Mouse (Mus musculus) brain, embryonic 18.5 days (tissue): ENCODE measurements around the gene Rimbp3.
"Not testable (repeated sequence)": the region's sequence is repeated elsewhere in the genome, so short reads cannot be mapped to it uniquely, and the experiment has no call there.

Experiments
- DNase-seq: peaks from one replicate; pipeline ENCODE4 v3.0.0-alpha.2; 2012; ENCODE audit warnings: low read depth, low spot score

Gene Rimbp3

DNA sequence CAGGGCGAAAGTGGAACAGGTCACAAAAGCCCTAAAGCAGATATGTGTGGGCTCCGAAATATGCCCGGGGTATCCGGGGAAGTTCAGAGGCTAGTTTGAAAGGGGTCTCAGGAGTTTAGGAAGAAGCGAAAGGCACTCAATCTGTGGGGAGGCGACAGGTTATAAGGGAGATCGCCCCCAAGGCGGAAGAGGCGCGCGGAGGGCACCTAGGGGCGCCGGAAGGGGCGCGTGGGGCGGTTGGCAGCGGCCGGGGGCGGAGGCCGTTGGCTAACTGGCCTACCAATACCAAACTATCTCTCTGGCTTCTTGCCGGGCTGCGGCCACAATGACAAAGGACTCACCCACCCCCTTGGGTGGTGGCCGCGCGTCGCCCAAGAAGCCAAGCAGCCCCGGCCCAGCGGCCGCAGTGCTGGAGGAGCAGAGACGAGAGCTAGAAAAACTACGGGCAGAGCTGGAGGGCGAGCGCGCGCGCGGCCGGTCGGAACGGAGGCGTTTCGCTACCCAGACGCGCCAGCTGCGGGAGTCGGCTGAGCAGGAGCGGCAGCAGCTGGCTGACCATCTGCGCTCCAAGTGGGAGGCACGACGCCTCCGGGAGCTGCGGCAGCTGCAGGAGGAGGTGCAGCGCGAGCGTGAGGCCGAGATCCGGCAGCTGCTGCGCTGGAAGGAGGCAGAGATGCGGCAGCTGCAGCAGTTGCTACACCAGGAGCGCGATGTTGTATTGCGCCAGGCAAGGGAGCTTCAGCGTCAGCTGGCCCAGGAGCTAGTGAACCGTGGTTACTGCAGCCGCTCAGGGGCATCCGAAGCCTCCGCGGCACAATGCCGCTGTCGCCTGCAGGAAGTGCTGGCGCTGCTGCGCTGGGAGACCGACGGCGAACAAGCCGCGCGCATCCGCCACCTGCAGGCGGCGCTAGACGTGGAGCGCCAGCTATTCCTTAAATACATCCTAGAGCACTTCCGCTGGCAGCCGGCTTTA is at the start of gene Rimbp3:
Gene Rimbp3 (plus strand): TSS at position 215 of the 973 bp plus-strand sequence.
- DNase-seq, result no peak

DNA sequence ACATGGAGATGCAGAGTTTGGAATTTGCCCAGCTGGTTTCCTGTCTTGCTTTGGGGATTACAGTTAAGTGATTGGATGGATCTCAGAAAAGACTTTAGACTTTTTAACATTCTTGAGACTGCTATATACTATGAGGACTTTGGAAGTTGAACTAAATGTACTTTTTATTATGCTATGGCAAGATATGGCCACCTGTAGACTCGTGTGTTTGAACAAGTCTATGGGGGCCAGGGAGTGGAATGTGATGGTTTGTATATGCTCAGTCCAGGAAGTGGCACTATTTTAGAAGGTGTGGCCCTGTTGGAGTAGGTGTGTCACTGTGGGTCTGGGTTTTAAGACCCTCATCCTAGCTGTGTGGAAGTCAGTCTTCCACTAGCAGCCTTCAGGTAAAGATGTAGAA is 42.9 kb upstream of the Rimbp3 start:
- DNase-seq, result not testable (repeated sequence)

GRCm38 (mm10) chr16:17167179-17167578 is 41.2 kb upstream of the Rimbp3 start:
- no peak for DNase-seq

DNA sequence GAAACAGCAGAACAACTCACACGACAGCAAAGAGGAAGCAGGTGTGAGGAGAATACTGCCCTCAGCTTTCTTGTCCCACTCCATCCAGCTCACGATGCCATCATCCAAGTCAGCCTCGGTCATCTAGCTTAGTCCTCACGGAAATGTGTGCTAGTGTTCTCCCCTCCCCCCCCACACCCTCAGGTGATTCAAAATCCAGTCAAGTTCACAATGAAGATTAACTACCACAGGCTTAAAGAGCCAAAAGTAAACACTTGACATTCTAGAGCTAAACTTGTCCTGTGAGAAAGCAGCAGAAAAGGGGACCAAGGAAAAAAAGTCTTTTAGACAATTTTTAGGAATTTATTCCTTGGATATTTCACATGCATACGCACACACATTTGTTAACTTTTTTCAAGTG is 40.4 kb upstream of the Rimbp3 start:
- DNase-seq, result no peak

DNA sequence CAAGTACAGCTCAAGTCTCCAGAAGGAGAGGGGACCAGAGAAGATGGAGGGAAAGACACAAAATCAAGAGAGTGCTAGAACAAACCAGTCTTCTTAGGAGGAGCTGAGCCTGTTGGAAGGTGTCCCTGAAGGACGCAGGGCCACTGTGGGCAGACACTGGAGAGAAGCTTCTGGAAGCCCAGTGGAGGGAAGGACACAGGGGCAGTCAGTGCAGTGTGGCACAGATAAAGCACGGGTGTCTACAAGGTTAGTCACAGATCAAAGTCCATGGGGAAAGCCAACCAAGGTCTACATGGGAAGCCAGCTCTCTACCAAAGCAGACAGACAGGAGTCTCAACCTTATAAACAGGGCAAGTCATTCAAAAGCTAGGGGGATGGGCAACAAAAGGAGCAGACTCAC is 32.6 kb upstream of the Rimbp3 start:
- DNase-seq, result no peak

DNA sequence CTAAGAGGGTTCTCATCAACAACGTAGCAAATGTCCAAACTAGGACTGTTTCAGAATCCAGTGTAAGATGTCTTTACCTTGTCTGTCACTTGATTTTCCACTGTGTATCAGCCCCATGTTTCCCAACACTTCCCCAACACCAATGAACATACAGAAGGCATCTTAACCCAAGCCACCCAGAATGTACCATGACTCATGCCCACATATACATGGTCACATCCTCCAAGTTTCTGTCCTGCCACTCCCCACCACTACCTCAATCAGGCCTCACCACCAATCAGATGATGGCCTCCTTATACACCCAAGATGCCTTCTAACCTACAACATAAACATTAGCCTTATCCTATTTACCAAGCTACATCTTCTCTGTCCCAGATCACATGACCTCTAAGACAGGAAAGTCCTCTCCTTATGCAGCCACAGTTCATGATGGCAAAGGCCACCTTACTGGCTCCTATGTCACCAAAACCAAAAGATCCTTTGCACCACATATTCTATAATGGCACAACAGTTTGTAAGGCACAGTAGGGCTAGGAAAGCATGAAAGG is 30.7 kb upstream of the Rimbp3 start:
- DNase-seq, result no peak

DNA sequence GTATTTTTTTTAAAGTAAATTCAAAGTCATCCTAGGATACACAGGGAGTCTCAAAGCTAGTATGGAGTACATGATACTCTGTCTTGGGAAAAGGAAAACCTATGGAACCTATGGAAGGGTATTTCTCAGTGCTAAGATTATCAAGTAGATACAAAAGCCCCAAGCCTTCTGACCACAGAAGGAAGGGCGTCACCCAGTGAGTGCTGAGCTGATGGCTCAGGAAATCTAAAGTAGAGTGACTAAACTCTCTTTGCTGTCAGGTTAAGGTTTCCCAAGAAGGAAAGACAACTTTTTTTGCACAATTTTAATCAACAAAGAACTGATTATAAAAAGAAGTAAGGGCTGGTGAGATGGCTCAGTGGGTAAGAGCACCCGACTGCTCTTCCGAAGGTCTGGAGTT is 28.7 kb upstream of the Rimbp3 start:
- DNase-seq, result no peak

DNA sequence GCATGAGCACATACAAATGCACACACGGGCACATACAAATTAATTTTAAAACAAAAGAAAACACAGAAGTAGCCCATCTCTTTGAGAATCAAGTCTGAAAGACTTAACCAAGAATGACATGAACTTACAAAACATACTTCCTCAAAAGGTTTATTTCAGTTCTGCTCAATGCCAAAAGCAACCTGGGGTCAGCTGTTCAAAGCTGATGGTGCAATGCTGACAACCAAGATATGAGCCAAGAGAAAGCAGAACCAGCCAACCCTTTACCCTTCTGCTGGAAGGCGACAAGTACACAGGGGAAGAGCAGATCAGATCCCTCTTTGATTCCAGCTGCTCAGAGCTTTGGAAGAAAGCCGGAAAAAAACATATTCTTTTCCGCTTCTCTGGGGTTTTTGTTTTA is 27.0 kb upstream of the Rimbp3 start:
- DNase-seq, result no peak

- DNase-seq, result no peak
Observed at GRCm38 (mm10) chr16:17182136-17182535, 26.3 kb upstream of the Rimbp3 start.

DNA sequence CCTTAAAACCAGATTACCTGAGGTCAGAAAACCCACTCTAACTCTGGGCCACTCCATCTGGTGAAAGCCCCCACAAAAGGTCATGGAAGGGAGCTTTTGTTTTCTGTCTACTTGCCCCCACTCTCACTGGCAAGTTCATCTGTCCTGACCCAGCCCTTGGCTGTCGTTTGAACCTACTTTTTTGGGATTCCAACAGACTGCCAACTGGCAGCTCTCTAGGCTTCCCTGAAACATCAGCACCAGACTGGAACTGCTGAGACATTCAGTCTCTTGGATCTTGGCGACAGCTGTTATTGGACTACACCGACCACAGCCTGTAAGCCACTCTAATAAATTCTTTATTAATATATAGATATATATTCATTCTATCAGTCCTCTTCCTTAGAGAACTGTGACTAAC is 25.4 kb upstream of the Rimbp3 start:
- DNase-seq, result no peak

DNA sequence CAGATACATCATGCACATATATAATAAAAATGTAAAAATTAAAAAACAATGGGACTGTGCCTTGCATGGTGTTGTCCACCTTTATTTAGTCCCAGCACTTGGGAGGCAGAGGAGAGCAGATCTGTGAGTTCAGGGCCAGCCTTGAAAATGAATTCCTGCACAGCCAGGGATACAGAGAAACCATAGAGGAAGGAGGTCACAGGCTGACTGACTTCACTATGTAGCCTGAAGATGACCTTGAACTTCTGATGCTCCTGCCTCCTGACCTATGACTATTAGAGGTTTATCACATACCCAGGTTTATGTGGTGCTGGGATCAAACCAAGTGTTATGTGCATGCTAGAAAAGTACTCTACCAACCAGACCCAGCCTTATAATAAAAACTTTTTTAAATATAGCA is 22.9 kb upstream of the Rimbp3 start:
- DNase-seq, result no peak

DNA sequence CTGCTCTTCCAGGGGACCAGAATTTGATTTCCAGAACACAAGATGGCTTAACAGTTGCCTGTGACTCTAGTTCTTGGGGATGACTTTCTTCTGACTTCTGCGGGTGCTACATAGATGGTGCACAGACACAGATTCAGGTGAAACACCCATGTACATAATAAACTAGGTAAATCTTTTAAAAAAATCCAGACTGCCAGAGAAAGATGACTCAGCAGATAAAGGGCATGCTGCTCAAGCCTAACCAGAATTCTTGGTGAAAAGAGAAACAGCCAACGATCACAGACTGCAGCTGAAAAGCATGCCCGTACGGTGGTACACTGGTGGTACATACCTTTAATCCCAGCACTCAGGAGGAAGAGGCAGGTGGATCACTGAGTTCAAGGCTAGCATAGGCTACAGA is 14.6 kb upstream of the Rimbp3 start:
- no peak for DNase-seq

DNA sequence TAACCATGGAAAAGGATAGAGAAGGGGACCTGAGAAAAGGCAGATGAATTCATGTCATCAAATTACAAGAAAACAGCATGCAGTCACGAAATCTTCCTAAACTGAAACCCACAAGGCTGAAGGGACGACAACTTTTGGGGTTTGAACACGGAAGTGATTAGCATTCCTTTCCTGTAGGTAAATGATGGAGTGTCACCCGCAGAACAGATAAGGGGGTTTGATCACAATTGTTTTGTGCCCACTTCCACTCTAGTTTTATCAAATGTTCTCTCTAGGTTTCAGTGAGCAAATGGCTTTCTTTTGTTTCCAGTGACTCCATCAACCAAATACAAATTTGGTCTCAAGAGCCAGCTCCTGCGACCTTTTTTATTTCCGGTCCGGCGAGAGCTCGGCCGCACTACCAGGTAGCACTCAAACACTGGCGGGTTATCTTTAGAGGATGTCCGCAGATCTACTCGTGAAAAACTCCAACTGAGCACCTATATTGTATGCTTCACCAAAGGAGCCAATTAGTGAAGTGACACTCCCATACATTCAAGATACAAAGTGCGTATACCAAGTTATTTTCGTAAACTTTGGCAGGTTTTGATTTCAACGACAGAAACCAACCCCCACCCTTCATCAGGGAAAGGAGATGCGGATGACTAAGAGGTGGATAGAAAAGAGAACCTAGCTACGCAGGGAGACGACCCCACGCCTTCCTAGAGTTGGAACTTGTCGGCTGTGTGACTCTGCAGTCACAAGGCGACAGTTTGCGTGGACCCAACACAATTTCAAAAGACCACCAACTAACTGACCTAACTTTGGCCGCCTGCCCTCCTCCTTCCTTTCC is 8.1 kb upstream of the Rimbp3 start:
- no peak for DNase-seq

DNA sequence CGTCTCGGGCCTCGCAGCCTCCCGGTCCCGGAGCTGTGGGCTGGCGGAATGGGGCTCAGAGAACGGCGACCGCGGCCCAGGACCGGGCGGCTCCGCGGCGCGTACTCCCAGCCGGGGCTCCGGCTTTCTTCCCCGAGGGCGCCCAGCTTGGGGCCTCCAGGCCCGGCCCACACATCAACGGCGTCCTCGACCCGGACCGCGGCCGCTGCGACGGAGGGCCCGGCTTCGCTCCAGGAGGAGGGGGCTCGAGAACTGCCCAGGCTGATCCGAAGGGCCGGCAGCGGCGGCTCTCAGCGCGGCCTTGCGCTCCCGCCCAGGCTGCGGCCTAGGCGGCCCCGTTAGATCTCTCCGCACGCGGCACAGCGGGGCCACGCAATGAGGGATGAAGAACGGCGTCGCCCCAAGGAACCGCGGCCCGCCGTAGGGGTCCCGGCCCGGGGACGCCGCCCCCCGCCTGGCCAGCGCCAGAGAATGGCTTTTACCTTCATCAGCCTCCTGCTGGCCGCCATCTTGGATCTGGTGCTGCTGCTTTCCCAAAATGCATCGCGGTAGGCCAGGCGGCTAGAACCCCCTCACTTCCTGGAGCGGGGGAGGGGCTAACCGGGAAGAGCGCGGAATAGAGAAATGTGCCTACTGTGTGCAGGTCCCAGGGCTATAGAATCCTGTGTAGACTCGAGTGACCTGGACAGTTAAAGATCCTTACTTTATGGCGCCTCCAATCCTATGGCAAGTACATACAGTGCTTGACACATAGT is 7.3 kb upstream of the Rimbp3 start:
- peak; percentile 71 for DNase-seq

GRCm38 (mm10) chr16:17201977-17202376 is 6.4 kb upstream of the Rimbp3 start:
- no peak for DNase-seq

GRCm38 (mm10) chr16:17202549-17202948 is 5.9 kb upstream of the Rimbp3 start, which contains the start of gene Ube2l3:
TSS of gene Ube2l3 (minus strand) at chr16:17202649.
- DNase-seq, result no peak

GRCm38 (mm10) chr16:17204990-17205389 is 3.4 kb upstream of the Rimbp3 start:
- no peak for DNase-seq

- DNase-seq, result no peak
Observed at GRCm38 (mm10) chr16:17209404-17209960, 1.1 kb downstream of the Rimbp3 start.

DNA sequence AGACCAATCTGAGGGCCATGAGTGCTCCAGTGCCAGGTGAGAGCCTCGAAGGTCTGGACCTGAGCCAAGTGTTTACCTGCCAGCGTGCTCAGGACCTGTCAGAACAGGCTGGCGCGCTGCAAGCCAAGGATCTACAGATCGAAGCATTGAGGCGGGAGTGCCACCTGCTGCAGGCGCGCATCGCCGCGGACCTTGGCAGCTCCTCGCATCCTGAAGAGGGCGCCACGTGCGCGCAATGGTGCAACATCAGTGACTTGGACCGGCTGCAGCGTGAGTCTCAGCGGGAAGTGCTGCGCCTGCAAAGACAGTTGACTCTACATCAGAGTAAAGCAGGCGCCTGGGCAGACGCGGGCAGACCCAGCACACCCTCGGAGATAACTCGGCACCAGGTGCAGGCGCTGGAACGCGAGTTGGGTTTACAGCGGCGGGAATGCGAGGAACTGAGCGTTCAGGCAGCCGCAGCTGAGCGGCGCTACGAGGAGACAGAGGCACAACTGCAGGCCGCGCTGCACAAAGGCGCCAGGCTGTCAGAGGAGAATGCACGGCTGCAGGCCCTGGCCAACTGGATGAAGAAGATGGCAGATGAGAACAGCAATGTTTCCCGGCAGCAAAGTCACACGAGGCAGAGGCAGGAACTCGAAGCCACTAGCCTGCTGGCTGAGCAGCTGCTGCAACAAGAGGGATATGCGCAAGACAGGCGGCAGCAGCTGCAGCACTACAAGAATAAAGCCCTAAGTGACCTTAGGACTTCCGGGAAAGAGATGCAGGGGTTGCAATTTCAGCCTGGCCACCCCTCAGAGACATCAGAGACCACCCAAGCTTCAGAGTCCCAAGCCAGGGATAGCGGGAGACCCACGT is 1.8 kb downstream of the Rimbp3 start:
- no peak for DNase-seq

DNA sequence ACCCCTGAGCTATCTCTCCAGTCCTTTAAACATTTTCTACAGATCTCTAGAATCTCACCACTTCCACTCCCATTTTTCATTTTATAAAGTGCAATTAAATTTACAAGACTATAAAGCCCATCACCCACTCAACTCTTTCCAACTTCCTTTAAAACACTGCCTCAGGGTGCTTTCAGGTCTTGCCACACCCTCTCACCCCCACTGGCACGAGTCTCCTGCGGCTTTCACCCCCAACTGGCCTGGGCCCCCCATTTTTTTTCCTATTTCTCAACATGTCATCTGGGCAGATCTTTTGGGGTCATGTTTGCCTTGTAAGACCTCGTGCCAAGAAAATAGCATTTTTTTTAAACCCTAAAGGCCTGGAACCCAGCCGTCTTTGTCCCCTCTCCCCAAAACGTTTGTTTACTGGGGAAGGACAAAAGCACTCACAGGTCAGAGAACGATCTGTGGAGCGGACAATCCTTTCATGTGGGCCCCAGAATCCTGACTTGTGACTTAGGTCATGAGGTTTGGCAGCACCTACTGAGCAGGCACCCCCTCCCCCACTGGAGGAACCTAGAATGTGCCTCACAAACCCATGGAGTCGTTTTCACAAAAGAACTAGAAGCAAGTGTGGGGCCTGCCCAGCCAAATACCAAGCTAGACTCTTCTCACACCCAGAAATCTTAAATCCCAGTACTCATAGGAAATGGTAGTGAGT is 8.7 kb downstream of the Rimbp3 start:
- no peak for DNase-seq
